Mouse (Mus musculus) liver, embryonic 11.5 days (tissue): Measurements from ENCODE around the gene Ensa. TPM values are rescaled to one million over a fixed set of nuclear protein-coding genes. Genes with fewer than 3 reads are reported as not detected.
A peak's percentile ranks its signal among the peaks of the same experiment; 100 is the strongest.
"Not testable (repeated sequence)": the region's sequence is repeated elsewhere in the genome, so short reads cannot be mapped to it uniquely, and the experiment has no call there.

Experiments
- ATAC-seq: fragments of 200-750 bp; cut with Nextera tagmentation; replicated peaks from 2 replicates; pipeline ENCODE4 v1.8.0; 2017; ENCODE audit warnings: moderate number of reproducible peaks, mild to moderate bottlenecking, moderate TSS enrichment, moderate library complexity; ENCODE audit not compliant: low FRiP score
- DNase-seq: peaks from one replicate; pipeline ENCODE4 v3.0.0-alpha.2; 2017; ENCODE audit warnings: low spot score
- H3K27ac ChIP-seq: fragments of 300-500 bp; sonication (generic); 2 replicates; pipeline ENCODE4 v1.5.1; 2014; ENCODE audit warnings: mild to moderate bottlenecking, low read depth, low read length, control low read depth
- H3K27me3 ChIP-seq: fragments of 300-500 bp; sonication (generic); replicated peaks from 2 replicates; pipeline ENCODE4 v1.6.1; 2014; ENCODE audit warnings: low read length, mixed read lengths; ENCODE audit not compliant: control insufficient read depth, insufficient read depth
- H3K36me3 ChIP-seq: fragments of 300-500 bp; sonication (generic); 2 replicates; pipeline ENCODE4 v1.6.1; 2014; ENCODE audit warnings: mild to moderate bottlenecking, low read length, moderate library complexity, mixed read lengths; ENCODE audit not compliant: control insufficient read depth, insufficient read depth
- H3K4me1 ChIP-seq: fragments of 300-500 bp; sonication (generic); replicated peaks from 2 replicates; pipeline ENCODE4 v1.6.1; 2014; ENCODE audit warnings: low read length, mixed read lengths; ENCODE audit not compliant: control insufficient read depth, insufficient read depth
- H3K4me2 ChIP-seq: fragments of 300-500 bp; sonication (generic); 2 replicates; pipeline ENCODE4 v1.6.1; 2014; ENCODE audit warnings: mild to moderate bottlenecking, control low read depth, moderate library complexity
- H3K4me3 ChIP-seq: fragments of 300-500 bp; sonication (generic); 2 replicates; pipeline ENCODE4 v1.5.1; 2014; ENCODE audit warnings: low read depth, low read length, control low read depth
- H3K9ac ChIP-seq: fragments of 300-500 bp; sonication (generic); 2 replicates; pipeline ENCODE4 v1.6.1; 2014; ENCODE audit warnings: low read depth, low read length, control low read depth
- H3K9me3 ChIP-seq: fragments of 300-500 bp; sonication (generic); 2 replicates; pipeline ENCODE4 v1.6.1; 2016; ENCODE audit warnings: low read length, inconsistent platforms, mixed read lengths; ENCODE audit not compliant: control insufficient read depth
- WGBS: fragments of 180-500 bp; shearing (Covaris S2); extraction: QIAGEN DNeasy Blood & Tissue Kit; methylation state at CpG from one replicate; pipeline ENCODE4 v1.1.7; 2014; 5-methylcytosine and 5-hydroxymethylcytosine counted together
- polyA plus RNA-seq: library from polyadenylated mRNA; unstranded; fragments of >200 nt; fragmentation: Nextera tagmentation; extraction: Ambion mirVana; gene quantifications from 2 replicates; pipeline ENCODE4 v1.2.1, GENCODE M21; 2014

Gene Ensa
- polyA plus RNA-seq, 1 experiment from 2014 or later = 51.3 TPM

- Histone ChIP-seq H3K9me3 (no peaks in the 10 kb centered on the region), H3K36me3 (peaks cover 14% of the 10 kb centered on the region; the same call in 1 of the 2 replicates), H3K4me2 (no peak overlapping the region), H3K27ac (no peak overlapping the region), H3K4me1 (no peaks in the 10 kb centered on the region), H3K4me3 (no peak overlapping the region), H3K27me3 (no peaks in the 10 kb centered on the region), H3K9ac (no peak overlapping the region)
- no peak for DNase-seq
- no peak for ATAC-seq
- 86% methylated on average over 1 of the region's 1 CpGs for WGBS
Observed at GRCm38 (mm10) chr3:95618511-95618910, 6.3 kb upstream of the Ensa start.

GRCm38 (mm10) chr3:95621241-95621640 lies 3.6 kb upstream of the Ensa start:
- DNase-seq (no peak), ATAC-seq (no peak)
- Histone ChIP-seq H3K4me2 (no peak overlapping the region), H3K36me3 (peaks cover 10% of the 10 kb centered on the region; the same call in 1 of the 2 replicates), H3K27ac (no peak overlapping the region), H3K9ac (no peak overlapping the region), H3K4me3 (no peak overlapping the region), H3K9me3 (no peaks in the 10 kb centered on the region), H3K4me1 (peaks cover 7% of the 10 kb centered on the region), H3K27me3 (no peaks in the 10 kb centered on the region)
- WGBS = 78% methylated on average over 1 of the region's 1 CpGs

GRCm38 (mm10) chr3:95622421-95622820 lies 2.4 kb upstream of the Ensa start:
- 90% methylated on average over 20 of the region's 20 CpGs for WGBS
- not testable (repeated sequence) for H3K9ac ChIP-seq

GRCm38 (mm10) chr3:95623551-95623950 lies 1.2 kb upstream of the Ensa start:
- ATAC-seq = no peak
- no peak for DNase-seq
- 72% methylated on average over 2 of the region's 2 CpGs for WGBS
- no peaks in the 10 kb centered on the region for H3K9me3 ChIP-seq
- no peak overlapping the region for H3K9ac ChIP-seq
- peaks cover 14% of the 10 kb centered on the region for H3K36me3 ChIP-seq
- H3K4me3 ChIP-seq = no peak overlapping the region
- peaks cover 7% of the 10 kb centered on the region for H3K4me1 ChIP-seq
- H3K27ac ChIP-seq = no peak overlapping the region
- no peak overlapping the region for H3K4me2 ChIP-seq
- H3K27me3 ChIP-seq = no peaks in the 10 kb centered on the region

More at GRCm38 (mm10) chr3:95622421-95622820, 2.4 kb upstream of the Ensa start:
- not testable (repeated sequence) for DNase-seq, H3K9me3 ChIP-seq, H3K4me1 ChIP-seq, ATAC-seq, H3K4me3 ChIP-seq, H3K4me2 ChIP-seq, H3K27me3 ChIP-seq, H3K27ac ChIP-seq
- H3K36me3 ChIP-seq = peaks cover 11% of the 10 kb centered on the region

- ATAC-seq, H3K4me1 ChIP-seq, H3K9me3 ChIP-seq, DNase-seq, H3K27me3 ChIP-seq: not testable (repeated sequence)
- Histone ChIP-seq H3K27ac (0 out of 2 replicates have a peak overlapping the region, but pooled peaks have one; percentile 60), H3K4me3 (peak overlapping the region; percentile 68), H3K4me2 (peak overlapping the region; percentile 73), H3K36me3 (peaks cover 19% of the 10 kb centered on the region), H3K9ac (peak overlapping the region; percentile 61; the same call in 1 of the 2 replicates)
- 62% methylated on average over 5 of the region's 5 CpGs for WGBS
Observed at GRCm38 (mm10) chr3:95623991-95624515, 740 bp upstream of the Ensa start.

GRCm38 (mm10) chr3:95627763-95628162 lies 3.0 kb downstream of the Ensa start:
- no peak overlapping the region for H3K27ac ChIP-seq
- no peak overlapping the region for H3K9ac ChIP-seq
- no peak overlapping the region for H3K4me2 ChIP-seq
- H3K27me3 ChIP-seq = no peaks in the 10 kb centered on the region
- H3K4me3 ChIP-seq = no peak overlapping the region
- ATAC-seq (no peak), DNase-seq (no peak)
- H3K9me3 ChIP-seq = no peaks in the 10 kb centered on the region
- peaks cover 44% of the 10 kb centered on the region for H3K36me3 ChIP-seq
- H3K4me1 ChIP-seq = peaks cover 7% of the 10 kb centered on the region
- 83% methylated on average over 5 of the region's 5 CpGs for WGBS

- no peak overlapping the region for H3K4me2 ChIP-seq
- H3K4me1 ChIP-seq = peaks cover 4% of the 10 kb centered on the region
- ATAC-seq = no peak
- no peaks in the 10 kb centered on the region for H3K27me3 ChIP-seq
- H3K9me3 ChIP-seq = no peaks in the 10 kb centered on the region
- no peak overlapping the region for H3K4me3 ChIP-seq
- 85% methylated on average over 4 of the region's 4 CpGs for WGBS
- no peak overlapping the region for H3K27ac ChIP-seq
- H3K36me3 ChIP-seq = peaks cover 54% of the 10 kb centered on the region
- no peak overlapping the region for H3K9ac ChIP-seq
- no peak for DNase-seq
Observed at GRCm38 (mm10) chr3:95629755-95630154, 5.0 kb downstream of the Ensa start.

- no peak overlapping the region for H3K27ac ChIP-seq
- H3K4me3 ChIP-seq = no peak overlapping the region
- no peaks in the 10 kb centered on the region for H3K9me3 ChIP-seq
- H3K9ac ChIP-seq = no peak overlapping the region
- H3K4me1 ChIP-seq = peaks cover 3% of the 10 kb centered on the region
- 77% methylated on average over 3 of the region's 3 CpGs for WGBS
- DNase-seq (no peak), ATAC-seq (no peak)
- H3K4me2 ChIP-seq = no peak overlapping the region
- H3K36me3 ChIP-seq = peaks cover 55% of the 10 kb centered on the region
- no peaks in the 10 kb centered on the region for H3K27me3 ChIP-seq
Observed at GRCm38 (mm10) chr3:95630856-95631255, 6.1 kb downstream of the Ensa start.

GRCm38 (mm10) chr3:95631304-95631703 lies 6.5 kb downstream of the Ensa start:
- no peak overlapping the region for H3K9ac ChIP-seq
- no peak overlapping the region for H3K4me2 ChIP-seq
- H3K4me3 ChIP-seq = no peak overlapping the region
- ATAC-seq = no peak
- 83% methylated on average over 6 of the region's 6 CpGs for WGBS
- H3K36me3 ChIP-seq = peaks cover 55% of the 10 kb centered on the region
- H3K27ac ChIP-seq = no peak overlapping the region
- no peaks in the 10 kb centered on the region for H3K9me3 ChIP-seq
- no peaks in the 10 kb centered on the region for H3K27me3 ChIP-seq
- no peaks in the 10 kb centered on the region; the same call in 1 of the 2 replicates for H3K4me1 ChIP-seq
- no peak for DNase-seq
